Mouse (Mus musculus): ENCODE data around the gene Lamtor3. TPM values are rescaled to one million over a fixed set of nuclear protein-coding genes. Genes with fewer than 3 reads are reported as not detected.
A peak's percentile ranks its signal among the peaks of the same experiment; 100 is the strongest.
"Not testable (repeated sequence)": the region's sequence is repeated elsewhere in the genome, so short reads cannot be mapped to it uniquely, and the experiment has no call there.

The Lamtor3 gene
- polyA plus RNA-seq, 1 experiment from 2014 or later, result 90.1 TPM

- 71% methylated on average over 23 of the region's 23 CpGs for WGBS
- Histone ChIP-seq H3K27ac (no peak overlapping the region), H3K36me3 (replicated peaks) (no peaks in the 10 kb centered on the region), H3K4me3 (no peak overlapping the region), H3K9me3 (no peaks in the 10 kb centered on the region), H3K4me1 (peaks cover 35% of the 10 kb centered on the region), H3K27me3 (ENCODE audit: poor library complexity, severe bottlenecking) (no peaks in the 10 kb centered on the region)
- DNase-seq (ENCODE audit: extremely low spot score, low spot score), result no peak
Observed at GRCm38 (mm10) chr3:137954256-137954916, 36.1 kb downstream of the Lamtor3 start.

GRCm38 (mm10) chr3:137955560-137956081 is 37.3 kb downstream of the Lamtor3 start:
- H3K4me3 ChIP-seq, result peak overlapping the region; percentile 11
- H3K27ac ChIP-seq, result peak overlapping the region; percentile 35; the same call in 1 of the 2 replicates
- no peaks in the 10 kb centered on the region for H3K9me3 ChIP-seq
- no peaks in the 10 kb centered on the region for H3K27me3 ChIP-seq (ENCODE audit: poor library complexity, severe bottlenecking)
- peak; percentile 23 for DNase-seq (ENCODE audit: extremely low spot score, low spot score)
- WGBS, result 25% methylated on average over 16 of the region's 16 CpGs
- H3K36me3 ChIP-seq (replicated peaks), result no peaks in the 10 kb centered on the region
- H3K4me1 ChIP-seq, result peaks cover 35% of the 10 kb centered on the region

GRCm38 (mm10) chr3:137957864-137958263 is 39.6 kb downstream of the Lamtor3 start:
- no peaks in the 10 kb centered on the region for H3K36me3 ChIP-seq (replicated peaks)
- H3K4me3 ChIP-seq, result no peak overlapping the region
- H3K9me3 ChIP-seq, result no peaks in the 10 kb centered on the region
- H3K4me1 ChIP-seq, result peaks cover 23% of the 10 kb centered on the region
- DNase-seq (ENCODE audit: extremely low spot score, low spot score), result no peak
- WGBS, result 92% methylated on average over 9 of the region's 9 CpGs
- H3K27ac ChIP-seq, result no peak overlapping the region
- no peaks in the 10 kb centered on the region for H3K27me3 ChIP-seq (ENCODE audit: poor library complexity, severe bottlenecking)

- peaks cover 18% of the 10 kb centered on the region for H3K4me1 ChIP-seq
- no peak for DNase-seq (ENCODE audit: extremely low spot score, low spot score)
- no peak overlapping the region for H3K27ac ChIP-seq
- WGBS, result 94% methylated on average over 4 of the region's 4 CpGs
- no peaks in the 10 kb centered on the region for H3K36me3 ChIP-seq (replicated peaks)
- H3K27me3 ChIP-seq (ENCODE audit: poor library complexity, severe bottlenecking), result no peaks in the 10 kb centered on the region
- no peaks in the 10 kb centered on the region for H3K9me3 ChIP-seq
- no peak overlapping the region for H3K4me3 ChIP-seq
Observed at GRCm38 (mm10) chr3:137958352-137958751, 40.0 kb downstream of the Lamtor3 start.

- Histone ChIP-seq H3K4me1 (peaks cover 15% of the 10 kb centered on the region), H3K36me3 (replicated peaks) (no peaks in the 10 kb centered on the region), H3K27ac (no peak overlapping the region), H3K9me3 (no peaks in the 10 kb centered on the region), H3K27me3 (ENCODE audit: poor library complexity, severe bottlenecking) (no peaks in the 10 kb centered on the region), H3K4me3 (no peak overlapping the region)
- DNase-seq (ENCODE audit: extremely low spot score, low spot score), result no peak
- WGBS, result 85% methylated on average over 4 of the region's 4 CpGs
Observed at GRCm38 (mm10) chr3:137959456-137959855, 41.1 kb downstream of the Lamtor3 start.

GRCm38 (mm10) chr3:137961736-137962385 is 43.6 kb downstream of the Lamtor3 start:
- DNase-seq (ENCODE audit: extremely low spot score, low spot score), result no peak
- no peak overlapping the region for H3K27ac ChIP-seq

GRCm38 (mm10) chr3:137963508-137963907 is 45.2 kb downstream of the Lamtor3 start:
- Histone ChIP-seq H3K4me3 (no peak overlapping the region), H3K4me1 (no peaks in the 10 kb centered on the region), H3K27me3 (ENCODE audit: poor library complexity, severe bottlenecking) (no peaks in the 10 kb centered on the region), H3K36me3 (replicated peaks) (no peaks in the 10 kb centered on the region), H3K27ac (no peak overlapping the region), H3K9me3 (no peaks in the 10 kb centered on the region)
- no peak for DNase-seq (ENCODE audit: extremely low spot score, low spot score)
- WGBS, result 81% methylated on average over 8 of the region's 8 CpGs

More at GRCm38 (mm10) chr3:137961736-137962385, 43.6 kb downstream of the Lamtor3 start:
- no peaks in the 10 kb centered on the region for H3K27me3 ChIP-seq (ENCODE audit: poor library complexity, severe bottlenecking)
- no peak overlapping the region for H3K4me3 ChIP-seq
- 72% methylated on average over 8 of the region's 8 CpGs for WGBS
- no peaks in the 10 kb centered on the region for H3K9me3 ChIP-seq
- H3K4me1 ChIP-seq, result no peaks in the 10 kb centered on the region
- no peaks in the 10 kb centered on the region for H3K36me3 ChIP-seq (replicated peaks)

GRCm38 (mm10) chr3:137964014-137964413 is 45.7 kb downstream of the Lamtor3 start:
- not testable (repeated sequence) for H3K4me1 ChIP-seq; H3K4me3 ChIP-seq; H3K27ac ChIP-seq; H3K36me3 ChIP-seq (replicated peaks); H3K9me3 ChIP-seq; DNase-seq (ENCODE audit: extremely low spot score, low spot score); H3K27me3 ChIP-seq (ENCODE audit: poor library complexity, severe bottlenecking)
- WGBS, result 85% methylated on average over 1 of the region's 1 CpGs

GRCm38 (mm10) chr3:137968105-137968819 is 50.0 kb downstream of the Lamtor3 start:
- H3K4me1 ChIP-seq, result peaks cover 4% of the 10 kb centered on the region; the same call in 1 of the 2 replicates
- H3K4me3 ChIP-seq, result no peak overlapping the region
- no peaks in the 10 kb centered on the region for H3K9me3 ChIP-seq
- H3K36me3 ChIP-seq (replicated peaks), result no peaks in the 10 kb centered on the region
- H3K27me3 ChIP-seq (ENCODE audit: poor library complexity, severe bottlenecking), result no peaks in the 10 kb centered on the region
- WGBS, result 86% methylated on average over 14 of the region's 14 CpGs
- no peak for DNase-seq (ENCODE audit: extremely low spot score, low spot score)
- H3K27ac ChIP-seq, result peak overlapping the region; percentile 30; the same call in 1 of the 2 replicates

GRCm38 (mm10) chr3:137968820-137969486 is 50.6 kb downstream of the Lamtor3 start:
- no peaks in the 10 kb centered on the region for H3K36me3 ChIP-seq (replicated peaks)
- H3K27me3 ChIP-seq (ENCODE audit: poor library complexity, severe bottlenecking), result no peaks in the 10 kb centered on the region
- DNase-seq (ENCODE audit: extremely low spot score, low spot score), result no peak
- 90% methylated on average over 9 of the region's 9 CpGs for WGBS
- no peaks in the 10 kb centered on the region for H3K9me3 ChIP-seq
- 0 out of 2 replicates have a peak overlapping the region, but pooled peaks have one; percentile 30 for H3K27ac ChIP-seq
- H3K4me1 ChIP-seq, result peaks cover 4% of the 10 kb centered on the region; the same call in 1 of the 2 replicates
- H3K4me3 ChIP-seq, result no peak overlapping the region

- WGBS, result 47% methylated on average over 12 of the region's 12 CpGs
- Histone ChIP-seq H3K4me1 (peaks cover 12% of the 10 kb centered on the region), H3K9me3 (no peaks in the 10 kb centered on the region), H3K27ac (peak overlapping the region; percentile 44; the same call in 1 of the 2 replicates), H3K36me3 (replicated peaks) (no peaks in the 10 kb centered on the region), H3K4me3 (peak overlapping the region; percentile 34), H3K27me3 (ENCODE audit: poor library complexity, severe bottlenecking) (no peaks in the 10 kb centered on the region)
- DNase-seq (ENCODE audit: extremely low spot score, low spot score), result peak; percentile 61
Observed at GRCm38 (mm10) chr3:137969951-137970350, 51.6 kb downstream of the Lamtor3 start.

- H3K27me3 ChIP-seq (ENCODE audit: poor library complexity, severe bottlenecking), result no peaks in the 10 kb centered on the region
- no peak overlapping the region for H3K4me3 ChIP-seq
- H3K4me1 ChIP-seq, result peaks cover 21% of the 10 kb centered on the region
- DNase-seq (ENCODE audit: extremely low spot score, low spot score), result no peak
- no peak overlapping the region for H3K27ac ChIP-seq
- 83% methylated on average over 5 of the region's 5 CpGs for WGBS
- no peaks in the 10 kb centered on the region for H3K9me3 ChIP-seq
- no peaks in the 10 kb centered on the region for H3K36me3 ChIP-seq (replicated peaks)
Observed at GRCm38 (mm10) chr3:137972224-137972623, 53.9 kb downstream of the Lamtor3 start.
